Mouse (Mus musculus): ENCODE results near the gene Cdh19. TPM values are rescaled to one million over a fixed set of nuclear protein-coding genes. Genes with fewer than 3 reads are reported as not detected.

Gene Cdh19
- 0.41 TPM for polyA plus RNA-seq (2014; fragmentation: Illumina TruSeq; extraction: RNeasy Lipid Tissue Mini Kit (QIAGEN cat#74804); ENCODE audit: low read depth, low replicate concordance)

DNA sequence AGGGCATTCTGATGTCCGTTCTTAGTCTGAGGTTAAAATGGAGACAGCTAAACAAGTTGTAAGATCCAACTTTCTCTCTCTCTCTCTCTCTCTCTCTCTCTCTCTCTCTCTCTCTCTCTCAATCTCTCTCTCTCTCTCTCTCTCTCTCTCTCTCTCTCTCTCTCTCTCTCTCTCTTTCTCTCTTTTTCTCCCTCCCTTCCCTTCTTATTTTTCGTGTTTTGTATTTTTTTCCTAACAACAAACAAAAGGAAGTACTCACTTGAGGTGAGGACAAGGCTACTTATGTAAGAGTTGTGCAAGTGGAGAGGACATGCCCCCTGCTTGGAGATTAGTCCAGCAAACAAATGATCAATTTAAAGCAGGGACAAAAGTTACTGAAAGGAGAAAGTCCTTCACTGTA, at the start of gene Cdh19:
Cdh19 (minus strand) TSS at position 101 of the 400 bp plus-strand sequence.

